Mouse (Mus musculus) liver, embryonic 14.5 days (tissue): ENCODE data around the gene Scpep1.

Experiments
- CTCF ChIP-seq: IDR thresholded peaks from 2 replicates; pipeline ENCODE4 v1.5.1; 2016; ENCODE audit warnings: antibody characterized with exemption, low read depth, control low read depth
- EP300 ChIP-seq: IDR thresholded peaks from 2 replicates; pipeline ENCODE4 v1.6.1; 2016; ENCODE audit warnings: antibody characterized with exemption, low read depth

DNA sequence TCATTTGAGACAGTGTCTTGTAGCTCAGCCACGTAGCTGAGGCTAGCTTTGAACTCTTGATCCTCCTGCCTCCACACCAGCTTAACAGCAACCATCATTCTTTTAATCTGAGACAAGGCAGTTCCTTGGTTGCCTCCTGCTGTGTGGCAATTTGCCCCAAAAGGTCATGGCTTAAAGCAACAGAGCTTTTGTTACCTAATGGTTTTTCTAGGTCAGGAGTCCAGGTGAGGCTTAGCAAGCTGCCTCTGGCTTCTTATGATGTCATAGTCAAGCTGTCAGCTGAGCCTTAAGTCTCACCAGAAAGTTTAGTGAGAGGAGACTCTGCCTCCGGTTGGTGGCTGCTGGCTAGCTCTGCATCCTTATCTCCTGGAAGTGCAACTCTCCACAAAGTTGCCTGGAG lies 49.6 kb downstream of the Scpep1 start:
- TF ChIP-seq CTCF (no peak), EP300 (no peak)
